Mouse (Mus musculus) heart, postnatal 14 days (tissue): Measurements from ENCODE around the gene Zfp446. TPM values are rescaled to one million over a fixed set of nuclear protein-coding genes. Genes with fewer than 3 reads are reported as not detected.
A peak's percentile ranks its signal among the peaks of the same experiment; 100 is the strongest.
"Not testable (repeated sequence)": the region's sequence is repeated elsewhere in the genome, so short reads cannot be mapped to it uniquely, and the experiment has no call there.

Experiments used
- DNase-seq, 2 experiments: peaks; one replicate each; pipeline ENCODE4 v3.0.0; 2021 to 2022
- intact Hi-C: fragments of 180-260 bp; cut with DNase I; formaldehyde crosslinking; loops from one replicate; pipeline ENCODE4 v1.15.1; 2025
- long read RNA-seq, 2 experiments: library from polyadenylated mRNA; stranded (forward); transcript quantifications; one replicate each; pipeline ENCODE4 v2.0.0; 2021
- total RNA-seq, 2 experiments: library from RNA; stranded (reverse); gene quantifications; 2 replicates each; pipeline ENCODE4 v1.2.3; 2021

The Zfp446 gene
- 1 to 10 TPM; 2.6 to 3.3 TPM for total RNA-seq
- long read RNA-seq, experiment 1, partial matches to known transcripts, result 0 of 2 reads
- long read RNA-seq, experiment 1, other reads (novel, unspliced or antisense), result 0 of 2 reads
- long read RNA-seq, experiment 2, full-length matches to known transcripts, result 2 of 4 reads
- long read RNA-seq, experiment 2, partial matches to known transcripts, result 1 of 4 reads
- long read RNA-seq, experiment 2, other reads (novel, unspliced or antisense), result 1 of 4 reads

- intact Hi-C loops, result loop anchor here (1.0 kb wide), 1 partner anchor 31 kb away; no protein-coding TSS in a partner anchor
- peak; percentile 98 to 99 for DNase-seq
Observed at GRCm38 (mm10) chr7:12977682-12978389, at the start of gene Zfp446. TSS of gene Zfp446 (plus strand) at chr7:12977848.

GRCm38 (mm10) chr7:12933615-12934140 is 44.0 kb upstream of the Zfp446 start:
- intact Hi-C loops, result no loop called here
- DNase-seq, result no peak

- intact Hi-C loops, result no loop called here
- DNase-seq, result no peak
Observed at GRCm38 (mm10) chr7:12934808-12935207, 42.8 kb upstream of the Zfp446 start.

- DNase-seq, intact Hi-C loops: not testable (repeated sequence)
Observed at GRCm38 (mm10) chr7:12937254-12937803, 40.3 kb upstream of the Zfp446 start.

GRCm38 (mm10) chr7:12940599-12940998 is 37.0 kb upstream of the Zfp446 start:
- DNase-seq, result no peak
- intact Hi-C loops, result no loop called here

- DNase-seq, result no peak
- intact Hi-C loops, result no loop called here
Observed at GRCm38 (mm10) chr7:12943488-12943887, 34.2 kb upstream of the Zfp446 start.

- intact Hi-C loops, result loop anchor here (2.0 kb wide), 1 partner anchor 26 kb away; the partner anchor contains the start of gene Rps5
- DNase-seq, result peak; percentile 81 to 88
Observed at GRCm38 (mm10) chr7:12949032-12949871, 28.4 kb upstream of the Zfp446 start.

GRCm38 (mm10) chr7:12949872-12950229 is 27.8 kb upstream of the Zfp446 start:
- intact Hi-C loops, result loop anchor here (2.0 kb wide), 2 partner anchors 17 to 27 kb away; partner anchors contain the start of gene Rps5
- no peak for DNase-seq

GRCm38 (mm10) chr7:12954896-12955295 is 22.8 kb upstream of the Zfp446 start:
- intact Hi-C loops, result no loop called here

GRCm38 (mm10) chr7:12957511-12957910 is 20.1 kb upstream of the Zfp446 start:
- intact Hi-C loops, result no loop called here
- DNase-seq, result no peak

More at GRCm38 (mm10) chr7:12954896-12955295, 22.8 kb upstream of the Zfp446 start:
- DNase-seq, result no peak

GRCm38 (mm10) chr7:12958948-12959347 is 18.7 kb upstream of the Zfp446 start:
- DNase-seq, result no peak
- intact Hi-C loops, result no loop called here

- DNase-seq, result no peak
- intact Hi-C loops, result loop anchor here (5.0 kb wide), 1 partner anchor 37 kb away; the partner anchor contains the start of gene Rps5
Observed at GRCm38 (mm10) chr7:12959718-12960117, 17.9 kb upstream of the Zfp446 start.

GRCm38 (mm10) chr7:12961511-12962141 is 16.0 kb upstream of the Zfp446 start:
- DNase-seq, result peak; percentile 32 to 58
- intact Hi-C loops, result loop anchor here (5.0 kb wide), 1 partner anchor 39 kb away; the partner anchor contains the start of gene Rps5

- peak; percentile 88 to 89 for DNase-seq
Observed at GRCm38 (mm10) chr7:12965678-12966091, 12.0 kb upstream of the Zfp446 start, which contains the start of gene Zfp324. TSS of gene Zfp324 (plus strand) at chr7:12965838.

GRCm38 (mm10) chr7:12966104-12966845 is 11.4 kb upstream of the Zfp446 start:
- DNase-seq, result peak; percentile 61 to 71
- intact Hi-C loops, result loop anchor here (2.0 kb wide), 1 partner anchor 15 kb away; no protein-coding TSS in a partner anchor

More at GRCm38 (mm10) chr7:12965678-12966091, 12.0 kb upstream of the Zfp446 start, which contains the start of gene Zfp324:
- intact Hi-C loops, result loop anchor here (2.0 kb wide), 1 partner anchor 15 kb away; no protein-coding TSS in a partner anchor

GRCm38 (mm10) chr7:12970906-12971305 is 6.7 kb upstream of the Zfp446 start:
- DNase-seq, result no peak
- intact Hi-C loops, result no loop called here

GRCm38 (mm10) chr7:12978931-12979722 is 1.5 kb downstream of the Zfp446 start:
- no peak for DNase-seq
- intact Hi-C loops, result loop anchor here (1.0 kb wide), 1 partner anchor 30 kb away; no protein-coding TSS in a partner anchor

- DNase-seq, result no peak
- intact Hi-C loops, result no loop called here
Observed at GRCm38 (mm10) chr7:12979776-12980175, 2.1 kb downstream of the Zfp446 start.
